Mouse (Mus musculus): Measurements from ENCODE around the gene 4930518I15Rik. TPM values are rescaled to one million over a fixed set of nuclear protein-coding genes. Genes with fewer than 3 reads are reported as not detected.
"Not testable (repeated sequence)": the region's sequence is repeated elsewhere in the genome, so short reads cannot be mapped to it uniquely, and the experiment has no call there.

Gene 4930518I15Rik
- total and polyA plus RNA-seq, 3 experiments, result 0.23 to 0.60 TPM; not detected in 1

DNA sequence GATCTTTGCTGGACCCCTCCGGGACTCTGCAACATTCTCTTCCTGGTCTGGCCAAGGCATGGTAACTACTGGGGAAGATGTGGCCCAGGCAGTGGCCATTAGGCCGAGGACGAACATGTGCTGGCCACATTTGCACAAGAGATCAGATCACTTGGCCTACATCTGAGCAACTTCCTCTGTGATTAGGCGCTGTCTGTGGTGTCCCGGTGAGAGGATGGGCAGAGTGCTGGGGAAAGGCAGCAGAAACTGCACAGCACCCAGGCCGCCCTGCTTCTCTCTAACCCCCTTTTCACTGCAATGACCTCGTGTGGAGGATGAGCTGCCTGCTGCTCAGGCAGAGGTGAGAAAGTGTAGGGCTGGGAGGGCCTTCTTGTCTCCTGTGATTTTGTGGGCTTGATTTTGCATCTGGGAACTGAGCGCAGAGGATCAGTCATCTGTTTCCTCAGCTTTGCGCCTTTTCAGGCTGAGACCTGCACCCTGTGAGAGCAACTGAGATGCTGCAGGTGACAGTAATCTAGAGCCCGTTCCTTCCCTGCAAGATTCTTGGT, 28.4 kb upstream of the 4930518I15Rik start:
- Histone ChIP-seq H3K79me2 (ENCODE audit: control insufficient read depth, insufficient read depth, low read length, poor library complexity) (no peaks in the 10 kb centered on the region), H3K9ac (ENCODE audit: control insufficient read depth, low read depth, low read length, poor library complexity, severe bottlenecking) (no peak overlapping the region), H3K36me3 (ENCODE audit: control insufficient read depth in 1 of 2, insufficient read depth in 2 of 2, low read length in 2 of 2) (peaks cover 0 to 9% of the 10 kb centered on the region in 2 experiments; a peak in 2 of 4 replicates), H3K4me3 (ENCODE audit: control insufficient read depth in 1 of 2, insufficient read depth in 1 of 2, low read depth in 2 of 2, low read length in 2 of 2) (no peak overlapping the region), H3K4me1 (ENCODE audit: control insufficient read depth in 1 of 2, insufficient read depth in 2 of 2, low read length in 2 of 2) (peaks cover 2 to 39% of the 10 kb centered on the region in 2 experiments; a peak in 3 of 4 replicates), H3K27me3 (ENCODE audit: control insufficient read depth in 1 of 2, insufficient read depth in 2 of 2, low read length in 2 of 2) (no peaks in the 10 kb centered on the region), H3K27ac (ENCODE audit: control insufficient read depth, low read depth, low read length) (no peak overlapping the region), H3K9me3 (replicated peaks; ENCODE audit: insufficient read depth, low read length) (no peaks in the 10 kb centered on the region)
- no peak for TF ChIP-seq CHD1 (IDR thresholded peaks at IDR 0.05; ENCODE audit: low read depth, low read length)
- no peak for DNase-seq (ENCODE audit: low read depth, low spot score)

DNA sequence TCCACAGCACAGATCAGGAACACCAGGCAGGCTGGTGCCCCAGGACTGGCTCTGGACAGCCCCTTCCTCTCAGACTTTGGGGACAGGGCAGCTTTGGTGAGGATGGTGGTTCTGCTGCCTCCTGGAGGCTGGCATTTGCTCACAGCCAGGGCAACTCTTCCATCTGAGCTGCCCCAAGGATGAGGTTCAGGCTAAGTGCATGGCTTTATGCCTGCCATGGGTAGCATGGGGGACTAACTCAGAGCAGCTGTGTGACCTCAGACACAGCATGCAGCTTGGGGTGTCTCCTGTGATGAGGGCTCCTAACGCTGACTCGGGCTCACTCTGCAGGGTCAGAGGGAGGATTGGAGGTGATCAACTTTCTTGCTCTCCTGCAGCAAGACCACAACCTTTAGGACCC, 27.9 kb upstream of the 4930518I15Rik start:
- DNase-seq (ENCODE audit: low read depth, low spot score); H3K79me2 ChIP-seq (ENCODE audit: control insufficient read depth, insufficient read depth, low read length, poor library complexity); H3K4me3 ChIP-seq (ENCODE audit: control insufficient read depth in 1 of 2, insufficient read depth in 1 of 2, low read depth in 2 of 2, low read length in 2 of 2); H3K9ac ChIP-seq (ENCODE audit: control insufficient read depth, low read depth, low read length, poor library complexity, severe bottlenecking); H3K36me3 ChIP-seq (ENCODE audit: control insufficient read depth in 1 of 2, insufficient read depth in 2 of 2, low read length in 2 of 2); H3K9me3 ChIP-seq (replicated peaks; ENCODE audit: insufficient read depth, low read length); H3K27ac ChIP-seq (ENCODE audit: control insufficient read depth, low read depth, low read length); H3K27me3 ChIP-seq (ENCODE audit: control insufficient read depth in 1 of 2, insufficient read depth in 2 of 2, low read length in 2 of 2): not testable (repeated sequence)
- H3K4me1 ChIP-seq (ENCODE audit: control insufficient read depth in 1 of 2, insufficient read depth in 2 of 2, low read length in 2 of 2), result peaks cover 2 to 39% of the 10 kb centered on the region in 2 experiments; a peak in 3 of 4 replicates

DNA sequence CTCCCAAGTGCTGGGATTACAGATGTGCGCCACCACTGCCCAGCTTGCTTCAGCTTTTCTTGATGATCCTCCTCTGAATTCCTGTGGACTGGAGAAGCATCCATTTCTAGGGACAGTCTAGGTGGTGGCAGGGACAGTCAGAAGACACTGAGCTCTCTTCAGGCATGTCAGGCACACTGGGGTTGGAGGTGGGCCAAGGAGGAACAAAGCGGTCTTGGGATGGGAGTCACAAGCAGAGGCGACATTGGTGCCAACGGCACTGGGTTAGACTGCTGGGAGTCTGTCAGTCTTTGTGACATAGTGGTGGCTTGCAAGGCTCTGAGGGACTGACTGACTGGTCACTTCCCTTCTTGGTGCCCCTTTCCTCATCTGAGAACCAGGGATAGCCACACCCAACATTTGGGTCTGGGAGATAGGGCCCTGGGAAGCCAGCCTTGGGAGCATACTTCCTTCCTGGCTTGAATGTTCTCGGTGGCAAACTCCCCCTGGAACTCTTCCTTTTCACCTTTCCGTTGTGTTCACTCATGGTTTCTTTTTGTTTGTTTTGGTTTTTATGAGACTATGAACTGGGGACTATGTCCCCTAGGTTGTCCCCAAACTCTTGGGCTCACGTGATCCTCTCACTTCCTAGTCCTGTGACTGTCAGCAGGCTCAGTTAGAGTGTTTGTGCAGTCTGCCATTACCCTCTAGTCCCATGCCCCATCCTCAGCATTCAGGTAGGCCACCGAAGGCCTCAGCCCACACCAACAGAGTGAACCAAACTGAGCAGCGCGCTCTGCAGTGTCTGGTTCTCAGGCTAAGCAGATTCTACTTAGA, 26.9 kb upstream of the 4930518I15Rik start:
- peak; percentile 63 for DNase-seq (ENCODE audit: low read depth, low spot score)
- Histone ChIP-seq H3K27me3 (ENCODE audit: control insufficient read depth in 1 of 2, insufficient read depth in 2 of 2, low read length in 2 of 2) (no peaks in the 10 kb centered on the region), H3K36me3 (ENCODE audit: control insufficient read depth in 1 of 2, insufficient read depth in 2 of 2, low read length in 2 of 2) (peaks cover 0 to 9% of the 10 kb centered on the region in 2 experiments; a peak in 2 of 4 replicates), H3K4me3 (ENCODE audit: control insufficient read depth in 1 of 2, insufficient read depth in 1 of 2, low read depth in 2 of 2, low read length in 2 of 2) (peak overlapping the region in 1 of 2 experiments; percentile 21; a peak in 2 of 4 replicates), H3K9ac (ENCODE audit: control insufficient read depth, low read depth, low read length, poor library complexity, severe bottlenecking) (peak overlapping the region; percentile 24; the same call in 1 of the 2 replicates), H3K27ac (ENCODE audit: control insufficient read depth, low read depth, low read length) (peak overlapping the region; percentile 21), H3K79me2 (ENCODE audit: control insufficient read depth, insufficient read depth, low read length, poor library complexity) (no peaks in the 10 kb centered on the region), H3K9me3 (replicated peaks; ENCODE audit: insufficient read depth, low read length) (no peaks in the 10 kb centered on the region), H3K4me1 (ENCODE audit: control insufficient read depth in 1 of 2, insufficient read depth in 2 of 2, low read length in 2 of 2) (peaks cover 2 to 39% of the 10 kb centered on the region in 2 experiments; a peak in 3 of 4 replicates)
- TF ChIP-seq USF1 (IDR thresholded peaks at IDR 0.05; ENCODE audit: low read depth, low read length) (peak; percentile 61; the same call in 1 of the 2 replicates), EP300 (IDR thresholded peaks at IDR 0.05; ENCODE audit: low read depth in 1 of 2, low read length in 2 of 2) (peak; percentile 36 to 41; a peak in 2 of 4 replicates), TCF12 (IDR thresholded peaks at IDR 0.05; ENCODE audit: low read depth, low read length) (no peak), NELFE (IDR thresholded peaks at IDR 0.05; ENCODE audit: low read depth, low read length) (no peak), TAL1 (IDR thresholded peaks at IDR 0.05; ENCODE audit: low read length) (0 out of 2 replicates have a peak, but pooled peaks have one; percentile 21)

Measured in MEL (cell line).